Mouse (Mus musculus): ENCODE measurements at regions not wholly inside any gene's neighbourhood (a gene's known extent, or its start where the extent isn't known, plus 50 kb on each side); places are given as distances from the start of the nearest gene placed in this dataset.

GRCm38 (mm10) chr1:75845771-75846535 lies 299.9 kb downstream of the Slc4a3 start:
- TF ChIP-seq POLR2A (IDR thresholded peaks at IDR 0.05; ENCODE audit: borderline replicate concordance, extremely low read depth, low read depth, low read length) = no peak
- TF ChIP-seq CTCF (IDR thresholded peaks at IDR 0.05; ENCODE audit: insufficient read depth, low read length) = no peak
